Mouse (Mus musculus): ENCODE measurements around the gene Atp6v1fnb.

The Atp6v1fnb gene

DNA sequence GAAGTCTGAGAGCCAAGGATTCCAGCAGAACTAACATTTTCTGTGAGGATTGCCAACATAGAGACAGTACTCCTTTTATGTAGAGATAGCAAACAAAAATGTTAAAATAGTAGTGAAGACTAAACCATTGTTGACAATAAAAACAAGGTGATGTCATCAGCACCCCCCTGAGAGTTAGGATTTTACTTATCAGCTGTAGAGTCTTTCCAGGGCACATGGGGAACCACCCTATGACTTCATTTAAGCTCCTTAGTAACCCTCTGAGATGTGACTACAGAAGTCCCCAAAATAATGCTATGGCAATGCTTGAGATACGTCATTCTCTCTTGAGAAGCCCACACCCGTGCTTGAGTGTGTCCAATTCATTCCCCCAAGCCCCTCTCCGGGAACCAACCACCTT is 7.8 kb upstream of the Atp6v1fnb start:
- no peak for DNase-seq (ENCODE audit: low read depth, low spot score)

DNA sequence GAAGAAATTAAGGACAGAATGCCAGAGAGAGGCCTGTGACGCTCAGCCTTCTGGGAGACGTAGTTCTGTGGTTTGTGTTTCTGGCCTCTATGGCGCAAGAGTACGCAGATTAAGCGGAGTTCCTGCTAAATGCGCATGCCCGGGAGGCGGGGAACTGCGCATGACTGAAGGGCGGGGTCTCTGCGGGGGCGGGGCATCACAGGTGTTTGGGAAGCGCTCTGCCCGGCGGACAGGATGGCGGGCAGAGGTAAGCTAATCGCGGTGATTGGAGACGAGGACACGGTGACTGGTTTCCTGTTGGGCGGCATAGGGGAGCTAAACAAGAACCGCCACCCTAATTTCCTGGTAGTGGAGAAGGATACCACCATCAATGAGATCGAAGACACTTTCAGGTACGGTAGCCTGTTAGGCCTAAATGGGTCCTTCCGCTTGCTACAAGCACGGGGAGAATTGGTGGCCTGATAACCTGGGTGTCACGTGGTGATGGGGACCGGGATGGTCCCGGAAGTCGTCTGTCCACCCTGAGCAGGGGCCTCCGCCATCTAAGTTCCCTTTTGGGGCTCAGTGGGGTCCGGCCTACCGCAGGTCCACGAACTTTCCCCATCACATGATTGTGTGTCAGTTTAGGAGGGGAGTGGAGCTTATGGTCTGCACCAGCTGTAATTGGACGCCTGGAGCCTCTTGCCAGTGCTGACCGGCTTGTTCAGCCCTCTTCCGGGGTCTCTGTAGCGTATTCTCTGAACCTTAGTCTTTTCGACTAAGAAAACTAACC is 3.5 kb upstream of the Atp6v1fnb start, which contains the start of gene Atp6v1f:
Gene Atp6v1f, plus strand, starts transcription at position 136 of the 772 bp plus-strand sequence.
- peak; percentile 91 for DNase-seq (ENCODE audit: low read depth, low spot score)

DNA sequence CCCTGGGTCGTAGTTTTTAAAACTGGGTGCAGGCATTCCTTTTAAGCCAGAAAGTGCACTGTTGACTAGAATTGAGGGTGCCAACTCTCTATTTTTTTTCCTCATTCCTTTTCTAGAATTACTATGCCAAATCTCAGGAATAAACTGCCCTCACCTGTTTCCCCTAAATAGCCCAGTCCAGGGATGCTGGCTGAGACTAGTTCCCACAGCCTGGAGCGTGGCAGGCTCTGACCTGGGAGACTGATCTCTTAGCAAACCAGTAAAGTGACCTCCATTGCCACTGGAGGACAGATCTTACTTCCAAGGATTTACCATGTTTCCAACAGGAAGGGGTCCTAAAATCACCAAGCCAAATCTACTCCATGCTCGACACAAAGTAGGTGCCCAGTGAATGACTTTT is 2.4 kb upstream of the Atp6v1fnb start:
- DNase-seq (ENCODE audit: low read depth, low spot score) = no peak

DNA sequence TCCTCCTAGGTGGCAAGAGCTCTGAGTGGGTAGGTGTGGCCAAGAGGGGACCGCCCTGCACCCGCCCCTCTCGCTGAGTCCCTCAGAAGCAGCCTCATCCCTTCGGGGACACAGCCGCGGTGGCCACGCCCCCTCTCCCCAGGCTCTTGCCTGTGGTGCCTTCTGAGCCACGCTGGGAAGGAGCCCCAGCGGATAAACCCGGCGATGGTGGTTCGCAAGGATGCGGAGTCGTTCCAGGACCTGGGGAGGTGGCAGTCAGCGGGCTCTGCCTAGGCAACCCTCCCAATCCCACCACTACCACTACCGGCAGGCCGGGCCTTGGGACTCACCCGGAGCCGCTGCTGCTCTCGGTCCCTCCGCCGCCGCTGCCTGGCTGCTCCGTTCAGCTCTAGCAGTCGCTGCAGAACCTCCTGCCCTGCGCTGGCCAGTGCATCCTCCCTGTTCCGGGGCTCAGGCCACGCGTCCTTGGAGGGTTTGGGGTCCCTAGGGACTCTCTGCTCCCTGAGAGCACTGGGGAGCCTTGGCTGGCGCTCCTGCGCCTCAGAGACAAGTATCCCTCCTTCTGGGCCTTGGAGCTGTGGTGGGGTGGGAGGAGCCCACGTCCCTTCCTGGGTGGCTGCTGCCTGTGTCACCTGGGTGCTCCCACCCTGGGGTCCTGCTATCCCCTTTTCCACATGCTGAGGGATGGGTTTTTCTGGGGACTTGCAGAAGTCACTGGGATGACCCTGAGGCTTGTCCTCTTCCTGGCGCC is 2.9 kb downstream of the Atp6v1fnb start:
- peak; percentile 66 for DNase-seq (ENCODE audit: low read depth, low spot score)

DNA sequence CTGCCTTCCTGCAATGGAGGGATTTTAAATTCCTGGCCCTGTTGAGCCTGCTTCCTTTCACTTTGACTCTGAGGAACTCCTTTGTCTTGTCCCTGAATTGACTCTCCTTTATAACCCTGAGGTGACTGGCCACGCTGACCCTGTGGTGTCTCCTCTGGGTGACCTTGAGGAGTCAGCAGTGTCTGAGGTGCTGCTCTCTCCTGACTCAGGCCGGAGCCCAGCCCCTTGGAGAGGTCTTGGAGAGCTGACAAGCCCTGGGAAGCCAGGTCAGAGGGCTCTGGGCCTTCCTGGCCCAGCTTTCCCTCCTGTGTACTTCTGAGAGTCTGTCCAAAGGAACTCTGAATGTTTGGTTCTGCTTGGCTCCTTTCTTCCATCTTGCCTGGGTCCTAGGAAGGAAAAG is 3.5 kb downstream of the Atp6v1fnb start:
- DNase-seq (ENCODE audit: low read depth, low spot score) = no peak

DNA sequence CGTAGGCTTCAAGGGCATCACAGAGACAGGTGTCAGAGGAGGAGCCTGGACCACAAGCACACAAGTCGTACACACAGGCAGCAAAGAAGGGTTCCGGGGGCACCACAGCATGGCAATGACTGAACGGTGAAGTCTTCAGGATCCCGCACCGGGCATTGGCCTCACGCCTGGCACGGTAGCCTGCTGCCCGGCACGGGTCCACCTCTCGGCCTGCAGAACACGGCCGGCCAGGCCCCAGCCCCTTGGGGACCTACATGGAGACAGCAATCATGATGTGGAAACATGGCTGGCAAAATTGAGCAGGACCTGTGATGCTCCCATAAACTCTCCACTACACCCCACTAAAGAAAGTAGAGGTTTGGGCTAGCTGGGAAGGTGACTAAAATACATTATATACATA is 11.5 kb downstream of the Atp6v1fnb start:
- no peak for DNase-seq (ENCODE audit: low read depth, low spot score)

DNA sequence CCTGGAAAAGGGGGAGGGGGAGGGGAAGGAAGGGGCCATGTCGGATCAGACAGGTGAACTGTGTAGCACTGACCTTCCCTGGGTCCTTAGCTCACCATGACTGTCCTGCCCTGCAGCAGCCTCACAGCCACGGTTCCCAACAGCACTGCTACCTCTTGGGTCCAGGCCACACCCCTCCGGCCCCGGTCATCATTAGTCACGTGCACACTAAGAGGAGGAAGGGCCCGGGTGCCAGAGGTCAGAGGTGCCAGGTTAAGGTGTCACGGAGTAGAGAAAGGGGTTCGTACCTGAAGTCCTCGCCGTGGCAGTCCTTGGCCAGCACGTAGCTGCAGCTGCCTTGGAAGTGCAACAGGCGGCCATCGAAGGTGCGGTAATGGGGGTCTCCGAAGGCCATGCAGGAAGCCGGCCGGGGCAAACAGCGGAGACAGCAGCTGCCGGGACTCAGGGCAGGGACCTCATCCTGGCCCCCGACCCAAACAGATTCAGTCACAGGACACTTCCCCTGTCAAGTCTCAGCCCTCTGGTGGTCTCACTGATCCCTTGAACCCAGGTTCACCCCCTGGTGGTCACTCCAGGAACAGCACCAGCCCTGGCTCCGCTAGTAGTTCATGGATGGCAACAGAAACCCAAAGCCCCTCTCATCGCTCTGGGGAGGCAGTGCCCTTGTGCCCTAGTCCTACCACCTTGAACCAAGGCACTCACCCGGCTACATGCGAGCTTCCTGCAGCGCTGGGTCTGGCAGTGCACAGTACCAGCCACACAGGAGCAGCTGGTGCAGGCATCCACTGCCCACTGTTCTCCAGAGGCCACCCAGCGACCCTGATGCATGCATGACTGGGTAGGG is 13.7 kb downstream of the Atp6v1fnb start:
- peak; percentile 69 for DNase-seq (ENCODE audit: low read depth, low spot score)

DNA sequence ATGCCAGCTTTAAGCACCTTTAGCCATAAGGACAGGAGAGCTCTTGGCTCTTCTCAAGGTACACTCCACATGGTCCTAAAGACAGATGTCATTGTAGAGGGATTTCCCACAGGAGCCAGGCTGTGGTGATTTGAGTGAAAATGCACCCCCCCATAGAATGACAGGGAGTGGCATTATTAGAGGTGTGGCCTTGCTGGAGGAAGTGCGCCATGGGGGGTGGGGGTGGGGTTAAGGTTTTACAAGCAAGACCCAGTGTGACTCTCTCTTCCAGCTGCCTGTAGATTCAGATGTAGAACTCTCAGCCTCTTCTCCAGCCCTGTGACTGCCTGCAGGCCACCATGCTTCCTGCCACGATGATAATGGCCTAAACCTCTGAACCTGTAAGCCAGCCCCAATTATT is 14.7 kb downstream of the Atp6v1fnb start:
- no peak for DNase-seq (ENCODE audit: low read depth, low spot score)

DNA sequence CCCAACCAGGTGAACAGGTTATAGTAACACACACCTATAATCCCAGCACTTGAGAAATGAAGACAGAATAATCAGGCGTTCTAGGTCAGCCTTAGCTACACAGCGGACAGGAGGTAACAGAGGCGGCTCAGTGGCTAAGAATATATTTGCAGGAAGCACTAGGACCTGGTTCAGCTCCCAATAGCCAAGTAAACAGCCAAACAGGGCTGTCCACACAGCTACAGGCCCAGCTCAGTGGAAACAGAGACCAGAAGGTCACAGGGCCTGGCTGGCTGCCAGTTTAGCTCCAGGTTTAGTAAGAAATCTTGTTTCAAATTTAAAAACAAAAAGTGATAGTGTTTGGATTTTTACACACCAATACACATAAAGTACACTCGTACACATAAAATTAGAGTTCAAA is 22.9 kb downstream of the Atp6v1fnb start:
- DNase-seq (ENCODE audit: low read depth, low spot score) = no peak

DNA sequence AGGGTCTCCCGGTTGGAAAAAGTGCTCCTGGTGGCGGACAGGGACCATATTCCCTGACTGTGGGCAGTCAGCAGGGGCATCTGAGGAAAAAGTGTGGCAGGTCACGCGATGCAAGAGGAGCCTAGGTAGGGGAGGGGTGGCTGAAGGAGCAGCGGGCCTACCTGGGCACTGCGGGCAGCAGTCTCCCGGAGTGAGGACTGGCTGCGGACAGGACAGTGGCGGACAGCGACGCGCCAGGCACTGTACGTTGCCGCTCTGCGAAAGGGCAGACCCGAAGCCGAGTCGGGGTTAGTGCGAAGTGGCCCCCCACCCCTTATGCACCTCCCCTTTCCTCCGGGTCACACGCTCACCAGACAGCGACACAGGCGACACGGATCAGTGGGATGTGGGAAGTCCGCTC is 25.0 kb downstream of the Atp6v1fnb start:
- no peak for DNase-seq (ENCODE audit: low read depth, low spot score)

DNA sequence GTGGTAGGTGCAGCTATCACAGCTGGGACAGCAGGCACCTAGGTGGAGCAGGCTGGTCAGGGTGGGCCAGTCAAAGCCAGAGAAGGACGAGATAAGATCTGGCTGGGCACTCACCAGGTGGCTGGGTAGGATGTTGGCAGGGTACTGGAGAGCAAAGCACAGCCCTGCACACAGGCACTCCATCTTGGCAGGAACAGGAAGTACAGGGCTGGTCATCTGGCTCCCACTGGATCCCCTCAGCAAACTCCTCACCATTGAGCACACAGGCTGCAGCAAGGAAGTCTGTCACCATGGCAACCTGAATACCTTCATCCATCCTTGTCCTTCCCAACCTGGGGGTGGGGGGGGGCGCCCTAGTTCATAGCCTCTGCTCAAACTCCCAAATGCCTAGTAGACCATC is 26.6 kb downstream of the Atp6v1fnb start:
- DNase-seq (ENCODE audit: low read depth, low spot score) = no peak

DNA sequence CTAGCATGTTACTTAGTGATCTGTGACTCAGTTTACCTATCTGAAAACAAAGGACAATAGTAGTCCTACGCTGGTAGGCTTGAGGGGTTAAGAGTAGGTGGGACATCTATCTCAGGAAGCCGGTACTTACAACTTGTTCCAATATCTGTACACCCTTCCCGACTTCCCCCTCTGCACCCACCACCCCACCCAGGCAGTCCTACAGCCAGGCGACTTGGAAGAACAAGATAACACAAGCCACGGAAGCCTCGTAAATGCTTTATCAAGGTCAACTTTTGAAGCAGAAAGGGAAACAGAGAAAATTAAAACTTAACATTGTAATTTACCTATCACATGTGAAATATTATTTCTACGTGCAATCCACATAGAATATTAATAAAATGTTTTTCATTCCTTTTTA is 28.9 kb downstream of the Atp6v1fnb start:
- DNase-seq (ENCODE audit: low read depth, low spot score) = no peak

DNA sequence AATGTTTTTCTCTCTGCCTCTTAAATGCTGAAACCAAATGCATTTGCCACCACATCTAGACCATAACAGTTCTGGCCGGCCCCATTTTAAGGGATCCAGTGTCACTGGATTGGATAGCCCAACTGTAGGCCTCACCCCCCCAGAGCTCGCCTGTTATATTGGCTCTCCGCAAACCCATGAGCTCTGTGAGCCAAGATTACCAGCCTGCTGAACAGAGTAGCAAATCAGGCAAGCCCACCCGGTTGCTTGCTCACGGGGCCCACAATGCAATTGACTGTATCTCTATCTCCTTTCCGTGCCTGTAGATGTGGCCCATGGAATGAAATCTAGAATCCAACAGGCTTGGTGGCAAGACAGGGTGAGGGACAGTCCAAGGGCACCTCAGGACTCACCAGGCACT is 29.6 kb downstream of the Atp6v1fnb start:
- no peak for DNase-seq (ENCODE audit: low read depth, low spot score)

DNA sequence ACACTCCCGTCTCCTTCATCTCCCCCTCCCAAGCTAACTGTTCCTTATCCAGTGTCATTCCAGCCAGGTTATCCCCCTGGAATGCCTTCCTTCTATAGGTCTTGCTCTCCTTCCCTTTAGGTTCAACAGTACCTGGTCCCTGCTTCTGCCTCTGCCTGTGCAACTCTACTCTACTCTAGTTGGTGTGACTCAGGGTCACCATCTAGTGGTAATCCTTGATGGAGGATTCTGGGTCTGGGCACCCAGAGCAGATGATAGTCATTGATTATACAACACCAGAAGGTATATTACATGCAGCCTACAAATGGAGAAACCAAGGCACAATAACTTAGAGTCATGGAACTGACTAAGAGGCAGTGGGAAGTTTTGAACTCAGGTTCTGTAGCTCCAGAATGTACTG is 30.4 kb downstream of the Atp6v1fnb start:
- DNase-seq (ENCODE audit: low read depth, low spot score) = no peak

DNA sequence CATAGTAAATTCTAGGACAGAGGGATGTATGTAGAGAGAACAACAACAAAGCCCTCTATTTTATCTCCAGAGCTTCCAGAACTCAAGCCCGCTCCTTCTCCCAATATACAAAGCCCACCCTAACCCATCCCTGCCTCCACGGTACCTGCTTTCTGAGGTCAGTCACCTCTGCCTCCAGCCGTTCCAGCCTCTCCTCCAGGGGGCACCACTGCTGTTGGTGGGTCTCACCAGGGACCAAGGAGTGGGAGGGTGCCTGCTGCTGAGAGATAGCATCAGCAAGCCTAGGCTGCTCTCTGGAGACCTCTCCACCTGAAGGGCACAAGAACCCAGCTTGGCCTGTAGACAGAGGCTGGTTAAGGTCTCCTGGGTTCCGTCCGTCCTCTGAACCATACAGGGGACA is 34.3 kb downstream of the Atp6v1fnb start:
- no peak for DNase-seq (ENCODE audit: low read depth, low spot score)

DNA sequence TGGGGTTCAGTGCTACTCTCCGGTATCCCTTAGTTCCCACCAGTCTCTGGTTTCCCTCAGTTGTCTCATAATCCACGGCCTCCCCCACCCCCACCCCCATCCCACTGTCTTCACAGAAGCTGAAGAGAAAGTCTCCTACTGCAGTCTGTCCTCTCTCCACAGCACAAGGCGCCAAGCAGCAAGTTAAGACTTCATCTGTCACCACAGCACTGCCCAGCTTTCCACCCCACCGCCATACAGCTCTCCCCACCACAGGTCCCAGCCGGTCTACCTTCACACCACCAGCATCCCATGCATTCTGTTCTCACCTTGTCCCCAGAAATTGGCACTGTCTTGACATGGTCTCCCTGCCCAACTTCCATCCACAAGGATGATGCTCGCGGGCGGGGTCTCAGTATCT is 35.6 kb downstream of the Atp6v1fnb start:
- DNase-seq (ENCODE audit: low read depth, low spot score) = no peak

DNA sequence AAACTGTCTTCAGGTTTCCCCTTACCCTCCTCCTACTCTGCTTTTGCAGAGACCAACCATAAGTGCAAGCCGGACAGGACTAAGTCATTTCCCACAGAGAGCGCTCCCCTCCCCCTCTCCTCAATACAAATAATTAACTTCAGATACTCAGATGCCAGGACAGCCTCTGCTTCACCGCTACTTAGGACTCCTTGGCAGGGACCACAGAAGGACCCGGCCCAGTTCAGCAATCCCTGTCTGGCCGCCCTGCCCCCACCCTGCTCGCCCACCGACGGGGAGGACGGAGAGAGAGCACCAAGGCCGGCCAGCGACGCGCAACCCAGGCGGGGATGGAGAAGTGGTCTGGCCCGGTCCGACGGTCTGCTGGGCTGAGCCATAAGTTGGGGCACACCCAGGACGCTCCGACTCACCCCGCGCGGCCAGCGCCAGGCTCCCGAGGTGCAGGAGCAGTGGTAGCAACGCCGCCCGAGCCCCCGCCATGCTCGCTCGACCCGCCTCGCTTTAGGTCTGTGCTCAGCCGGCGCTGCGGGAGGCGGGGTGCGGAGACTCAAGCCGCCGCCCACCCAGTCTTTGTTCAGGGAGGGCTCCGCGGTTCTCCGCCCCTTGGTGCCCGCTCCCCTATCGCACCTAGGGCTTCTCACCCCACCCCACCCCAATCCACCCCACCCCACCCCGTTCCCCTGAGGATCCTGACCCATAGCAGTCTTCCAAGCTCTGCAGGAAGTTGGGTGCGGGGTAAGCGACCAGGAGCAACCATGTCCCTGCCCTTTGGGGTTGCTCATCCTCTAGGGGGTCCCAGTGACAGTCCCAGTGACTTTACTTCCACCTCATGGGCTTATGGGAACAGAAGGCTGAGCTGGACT is 36.4 kb downstream of the Atp6v1fnb start, which contains the start of gene Kcp:
Gene Kcp, minus strand, starts transcription at position 506 of the 863 bp plus-strand sequence.
- DNase-seq (ENCODE audit: low read depth, low spot score) = no peak

DNA sequence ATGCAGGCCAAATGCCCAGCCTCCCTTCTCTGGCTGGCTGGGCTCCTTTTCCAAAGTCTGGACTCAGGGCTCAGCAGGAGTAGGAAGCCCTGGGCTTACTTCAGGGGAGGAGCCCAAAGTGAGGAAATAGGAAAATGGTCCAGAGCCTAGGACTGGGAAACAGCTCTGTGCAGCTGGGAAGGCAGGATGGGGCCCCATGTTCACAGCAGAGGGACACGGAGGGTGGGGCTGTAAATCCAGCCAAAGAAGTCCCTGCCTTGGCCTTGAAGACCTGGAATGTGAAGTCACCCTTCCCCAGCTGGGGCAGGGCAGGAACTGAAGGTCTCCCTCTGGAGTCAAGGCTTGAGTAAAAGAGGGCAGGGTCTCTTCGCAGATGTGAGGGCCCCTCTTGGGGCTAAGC is 37.8 kb downstream of the Atp6v1fnb start:
- DNase-seq (ENCODE audit: low read depth, low spot score) = no peak

DNA sequence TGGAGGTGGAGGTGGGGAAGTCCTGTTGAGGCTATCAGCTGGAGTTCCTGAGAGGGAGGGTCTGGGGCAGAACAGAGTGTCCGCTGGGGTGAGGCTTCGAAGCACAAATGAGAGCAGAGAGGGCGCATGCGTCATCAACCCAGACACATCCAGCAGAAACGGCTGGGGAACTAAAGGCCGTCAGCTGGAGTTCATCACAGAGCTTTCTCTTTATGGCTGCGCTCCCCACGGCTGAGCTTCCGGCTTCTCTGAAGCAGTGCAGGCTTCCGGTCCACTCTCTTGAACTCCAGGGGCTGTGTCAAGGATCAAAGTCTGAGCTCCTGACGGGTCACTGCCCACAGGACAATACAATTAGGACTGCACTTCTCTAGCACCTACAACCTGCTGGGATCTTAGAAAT is 42.0 kb downstream of the Atp6v1fnb start:
- peak; percentile 68 for DNase-seq (ENCODE audit: low read depth, low spot score)

DNA sequence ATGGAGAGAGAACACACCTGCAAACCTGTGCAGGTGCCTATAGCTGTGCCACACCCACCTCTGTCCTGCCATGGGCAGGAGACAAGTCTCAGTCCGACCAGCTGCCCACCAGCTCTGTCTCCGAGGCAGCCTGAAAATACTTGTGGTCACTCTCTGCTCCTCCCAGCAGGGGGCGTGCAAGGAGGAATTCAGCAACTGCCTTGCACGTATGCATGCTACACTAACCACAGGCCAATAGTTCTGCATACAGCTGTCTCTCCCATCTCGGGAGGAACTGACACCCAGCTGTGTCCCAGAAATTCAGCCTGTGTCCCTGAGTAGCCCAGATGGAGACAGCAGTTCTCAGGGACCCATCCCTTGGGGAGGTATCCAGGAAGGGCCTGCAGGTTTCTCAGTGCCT is 45.9 kb downstream of the Atp6v1fnb start:
- DNase-seq (ENCODE audit: low read depth, low spot score) = peak; percentile 60

DNA sequence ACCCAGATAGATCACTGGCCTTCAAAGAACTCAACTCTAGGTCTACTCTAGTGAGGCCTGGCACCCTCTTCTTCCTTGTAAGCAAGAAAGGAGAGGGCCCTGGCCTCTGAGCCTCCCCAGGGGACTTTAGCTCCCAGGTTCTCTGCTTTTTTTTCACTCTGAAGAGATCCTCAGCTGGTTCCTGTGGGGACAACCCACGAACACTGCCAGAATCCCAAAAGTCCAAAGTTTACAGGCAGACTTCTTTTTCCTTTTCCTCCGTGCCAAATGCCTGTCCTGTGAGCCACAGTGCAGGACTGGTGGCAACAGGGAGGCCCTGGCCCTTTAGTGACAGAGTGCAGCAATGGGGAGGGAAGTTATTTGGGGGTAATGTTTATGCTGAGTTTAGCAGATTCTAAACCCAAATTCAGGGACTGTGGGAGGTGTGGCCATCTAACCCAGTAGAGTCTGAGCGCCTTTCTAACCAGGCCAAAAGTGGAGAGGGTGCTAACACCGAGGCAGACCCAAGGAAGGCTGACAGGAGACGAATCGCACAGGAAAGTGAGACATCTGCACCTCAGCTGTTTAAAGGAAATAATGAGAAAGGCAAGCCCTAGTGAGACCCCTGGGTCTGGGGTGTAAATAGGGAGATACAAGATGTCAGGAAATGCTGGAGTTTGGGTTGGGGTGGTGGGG is 51.5 kb downstream of the Atp6v1fnb start:
- DNase-seq (ENCODE audit: low read depth, low spot score) = no peak
